Mouse (Mus musculus) cerebellum, adult 2 months (tissue): Measurements from ENCODE around the gene Akr1cl.

ENCODE experiments used
- CTCF ChIP-seq: fragments of 200-500 bp; IDR thresholded peaks from 2 replicates; pipeline ENCODE4 v1.5.1; 2011; ENCODE audit warnings: low read depth, mild to moderate bottlenecking, control low read depth, low read length, moderate library complexity, borderline replicate concordance; ENCODE audit not compliant: insufficient read depth
- POLR2A ChIP-seq: fragments of 200-500 bp; IDR thresholded peaks from 2 replicates; pipeline ENCODE4 v1.6.1; 2011; ENCODE audit warnings: low read length, control low read depth, borderline replicate concordance; ENCODE audit not compliant: insufficient read depth

DNA sequence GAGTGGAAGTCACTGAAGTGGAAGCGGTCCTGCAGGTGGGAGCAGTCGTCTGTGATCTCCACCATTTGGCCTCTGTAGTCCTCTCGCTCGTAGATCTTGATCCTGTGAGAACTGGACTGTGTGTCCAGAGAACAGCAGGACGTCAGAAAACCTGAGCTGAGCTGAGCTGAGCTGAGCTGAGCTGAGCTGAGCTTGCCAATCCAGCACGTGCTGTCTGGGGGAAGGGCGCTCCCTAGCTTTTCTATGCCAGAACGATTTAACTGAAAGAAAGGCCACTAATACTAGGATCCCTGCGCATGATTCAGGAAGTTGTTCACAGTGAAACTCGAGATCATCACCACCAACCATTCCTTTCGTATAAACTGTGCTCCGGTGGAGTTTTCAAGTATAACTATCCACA, 16.2 kb upstream of the Akr1cl start:
- TF ChIP-seq POLR2A (no peak), CTCF (no peak)
